Mouse (Mus musculus) retina, embryonic 14.5 days (tissue): ENCODE data around the gene Xlr4c.
"Not testable (repeated sequence)": the region's sequence is repeated elsewhere in the genome, so short reads cannot be mapped to it uniquely, and the experiment has no call there.

Experiments
- DNase-seq: peaks from one replicate; pipeline ENCODE4 v3.0.0-alpha.2; 2015; ENCODE audit warnings: low spot score

Gene Xlr4c

DNA sequence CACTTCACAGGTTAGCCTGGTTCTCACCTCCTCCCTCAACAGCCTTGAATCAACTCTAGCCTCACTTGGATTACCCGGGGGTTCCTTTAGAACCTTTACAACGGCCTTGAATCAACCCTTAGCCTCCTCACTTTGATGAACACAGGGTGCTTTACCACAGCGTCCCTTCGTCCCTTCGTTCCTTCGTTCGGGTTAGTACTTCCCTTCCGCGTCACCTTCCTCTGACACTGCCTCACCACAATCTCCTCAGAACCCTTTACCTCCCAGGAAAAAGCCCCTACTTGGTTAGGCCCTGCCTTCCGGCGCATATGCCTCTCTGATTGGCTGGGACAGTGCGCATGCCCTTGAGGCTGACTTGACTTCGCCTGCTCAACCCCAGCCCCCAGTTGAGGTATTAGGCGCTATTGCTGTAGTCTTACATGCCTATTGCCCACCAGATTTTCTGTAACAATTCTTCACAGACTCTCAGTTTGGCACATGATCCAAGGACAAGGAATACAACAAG is at the start of gene Xlr4c:
Gene Xlr4c, minus strand, starts transcription at position 310 of the 505 bp plus-strand sequence.
- DNase-seq: not testable (repeated sequence)

DNA sequence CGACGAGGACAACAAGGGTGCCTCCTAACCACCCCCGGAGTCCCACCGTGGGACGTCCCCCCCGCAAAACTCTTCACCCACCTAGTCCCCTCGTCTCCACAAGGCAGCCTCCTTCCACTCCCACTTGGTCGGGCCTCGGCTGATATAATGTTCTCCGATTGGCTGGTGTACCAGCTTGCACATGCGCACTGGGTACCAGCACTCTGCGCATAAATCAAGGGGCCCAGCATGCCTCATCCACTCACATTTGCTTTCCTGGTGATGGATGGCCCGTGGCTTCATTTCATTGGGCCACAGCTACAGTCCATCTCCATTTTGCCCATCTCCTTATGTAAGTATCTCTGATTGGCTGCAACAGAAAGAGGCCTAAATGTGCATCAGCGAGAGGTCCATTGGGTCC is 22.3 kb upstream of the Xlr4c start, which contains the start of gene Xlr3c:
Gene Xlr3c, minus strand, starts transcription at position 121 of the 400 bp plus-strand sequence.
- not testable (repeated sequence) for DNase-seq

DNA sequence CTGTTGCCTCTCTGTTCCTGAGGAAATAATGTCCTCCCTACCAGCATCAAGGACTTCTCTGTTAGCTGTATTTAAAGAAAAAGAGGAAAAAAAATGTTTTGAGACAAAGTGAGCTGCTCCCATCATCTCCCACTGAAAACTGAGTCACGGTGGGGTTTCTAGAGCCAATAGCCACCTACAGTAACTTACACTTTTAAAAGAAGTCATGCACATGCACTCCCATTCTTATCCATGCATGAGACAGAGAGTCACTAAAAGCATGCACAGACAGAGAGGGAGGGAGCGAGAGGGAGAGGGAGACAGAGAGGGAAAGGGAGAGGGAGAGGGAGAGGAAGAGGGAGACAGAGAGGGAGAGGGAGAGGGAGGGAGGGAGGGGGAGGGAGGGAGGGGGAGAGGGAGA is 19.5 kb upstream of the Xlr4c start:
- DNase-seq: not testable (repeated sequence)

DNA sequence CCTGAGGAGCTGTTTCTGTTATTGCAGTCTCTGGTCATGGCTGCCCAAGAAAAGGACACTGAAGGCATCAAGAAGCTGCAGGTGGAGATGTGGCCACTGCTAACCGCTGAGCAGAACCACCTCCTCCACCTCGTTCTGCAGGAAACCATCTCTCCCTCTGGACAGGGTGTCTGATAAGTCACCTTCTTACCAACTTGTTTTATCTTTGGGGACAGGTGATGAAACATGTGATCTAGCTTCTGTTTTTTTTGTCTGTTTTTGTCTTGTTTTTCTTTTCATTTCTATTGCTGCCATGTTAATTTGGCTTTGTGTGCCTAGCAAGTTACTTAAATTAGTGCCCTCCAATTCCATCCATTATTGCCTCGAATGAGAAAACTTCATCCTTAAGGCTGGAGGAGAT is 13.6 kb downstream of the Xlr4c start:
- DNase-seq: no peak

DNA sequence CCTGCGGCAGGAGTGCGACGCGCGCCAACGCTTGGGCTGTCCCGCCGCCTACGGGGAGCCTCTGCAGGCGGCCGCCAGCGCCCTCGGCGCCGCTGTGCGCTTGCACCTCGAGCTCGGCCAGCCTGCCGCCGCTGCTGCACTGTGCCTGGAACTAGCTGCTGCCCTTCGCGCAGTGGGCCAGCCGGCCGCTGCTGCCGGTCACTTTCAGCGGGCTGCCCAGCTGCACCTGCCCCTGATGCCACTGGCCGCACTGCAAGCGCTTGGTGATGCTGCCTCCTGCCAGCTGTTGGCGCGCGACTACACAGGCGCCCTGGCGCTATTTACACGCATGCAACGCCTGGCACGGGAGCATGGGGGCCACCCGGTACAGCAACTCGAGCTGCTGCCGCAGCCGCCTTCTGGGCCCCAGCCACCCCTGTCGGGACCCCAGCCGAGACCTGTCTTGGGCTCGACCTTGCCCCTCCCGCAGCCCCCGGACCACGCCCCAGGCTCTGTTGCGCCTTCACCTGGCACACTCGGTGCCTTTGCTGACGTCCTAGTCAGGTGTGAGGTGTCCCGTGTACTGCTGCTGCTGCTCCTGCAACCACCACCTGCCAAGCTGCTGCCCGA is 14.2 kb downstream of the Xlr4c start:
- peak; percentile 41 for DNase-seq

DNA sequence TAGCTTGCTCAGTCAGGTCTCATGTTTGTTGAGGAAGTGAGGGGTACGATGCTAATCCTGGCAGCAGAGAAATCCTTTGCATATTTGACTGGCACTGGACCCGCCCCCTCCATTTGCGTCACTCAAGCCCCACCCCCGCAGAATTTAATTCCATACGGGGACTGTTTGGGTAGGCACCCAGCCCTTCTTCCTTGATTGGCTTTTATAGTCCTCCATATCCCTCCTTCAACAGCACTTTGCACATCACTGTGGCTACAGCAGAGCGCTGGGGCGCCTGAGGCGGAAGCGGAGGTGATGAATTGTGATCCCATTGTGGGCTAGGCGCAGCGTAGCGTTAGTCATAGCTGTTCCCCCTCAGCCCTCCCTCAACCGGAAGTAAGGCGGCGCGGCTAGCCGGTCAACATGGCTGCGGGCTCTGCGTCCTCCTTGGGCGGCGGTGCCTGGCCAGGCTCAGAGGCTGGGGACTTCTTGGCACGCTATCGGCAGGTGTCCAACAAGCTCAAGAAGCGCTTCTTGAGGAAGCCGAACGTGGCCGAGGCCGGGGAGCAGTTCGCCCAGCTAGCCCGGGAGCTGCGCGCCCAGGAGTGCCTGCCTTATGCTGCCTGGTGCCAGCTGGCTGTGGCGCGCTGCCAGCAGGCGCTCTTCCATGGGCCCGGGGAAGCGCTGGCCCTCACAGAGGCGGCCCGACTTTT is 14.9 kb downstream of the Xlr4c start, which contains the start of gene F8a:
Gene F8a, plus strand, starts transcription at position 378 of the 692 bp plus-strand sequence.
- peak; percentile 81 for DNase-seq

DNA sequence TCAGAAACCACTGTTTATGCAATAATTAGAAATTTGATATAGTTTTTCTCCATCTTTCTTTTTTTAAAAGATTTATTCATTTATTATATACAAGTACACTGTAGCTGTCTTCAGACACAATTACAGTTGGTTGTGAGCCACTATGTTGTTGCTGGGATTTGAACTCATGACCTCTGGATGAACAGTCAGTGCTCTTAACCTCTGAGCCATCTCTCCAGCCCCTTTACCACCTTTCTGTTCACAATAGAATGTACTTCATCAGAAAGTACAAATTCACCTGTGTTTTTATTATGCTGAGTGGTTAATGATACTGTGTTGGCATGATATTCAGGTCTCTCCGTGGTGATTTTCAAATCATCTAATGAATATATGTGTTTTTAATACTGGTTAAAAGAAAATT is 17.6 kb downstream of the Xlr4c start:
- DNase-seq: no peak

DNA sequence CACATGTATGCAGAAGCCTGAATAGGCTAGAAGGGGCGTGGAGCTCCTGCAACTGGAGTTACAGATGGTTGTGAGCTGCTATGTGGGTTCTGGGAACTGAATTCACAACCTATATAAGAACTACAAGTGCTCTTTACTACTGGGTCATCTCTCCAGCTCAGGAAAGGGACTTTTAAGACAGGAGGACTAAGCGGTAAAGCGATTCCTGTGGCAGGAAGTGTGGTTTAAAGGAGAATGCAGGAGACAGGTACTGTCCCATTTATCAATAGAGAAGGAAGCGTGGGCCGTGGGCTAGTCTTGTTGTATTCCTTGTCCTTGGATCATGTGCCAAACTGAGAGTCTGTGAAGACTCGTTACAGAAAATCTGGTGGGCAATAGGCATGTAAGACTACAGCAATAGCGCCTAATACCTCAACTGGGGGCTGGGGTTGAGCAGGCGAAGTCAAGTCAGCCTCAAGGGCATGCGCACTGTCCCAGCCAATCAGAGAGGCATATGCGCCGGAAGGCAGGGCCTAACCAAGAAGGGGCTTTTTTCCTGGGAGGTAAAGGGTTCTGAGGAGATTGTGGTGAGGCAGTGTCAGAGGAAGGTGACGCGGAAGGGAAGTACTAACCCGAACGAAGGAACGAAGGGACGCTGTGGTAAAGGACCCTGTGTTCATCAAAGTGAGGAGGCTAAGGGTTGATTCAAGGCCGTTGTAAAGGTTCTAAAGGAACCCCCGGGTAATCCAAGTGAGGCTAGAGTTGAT is 28.9 kb downstream of the Xlr4c start, which contains the start of gene Xlr4b:
Gene Xlr4b, plus strand, starts transcription at position 515 of the 746 bp plus-strand sequence.
- not testable (repeated sequence) for DNase-seq

DNA sequence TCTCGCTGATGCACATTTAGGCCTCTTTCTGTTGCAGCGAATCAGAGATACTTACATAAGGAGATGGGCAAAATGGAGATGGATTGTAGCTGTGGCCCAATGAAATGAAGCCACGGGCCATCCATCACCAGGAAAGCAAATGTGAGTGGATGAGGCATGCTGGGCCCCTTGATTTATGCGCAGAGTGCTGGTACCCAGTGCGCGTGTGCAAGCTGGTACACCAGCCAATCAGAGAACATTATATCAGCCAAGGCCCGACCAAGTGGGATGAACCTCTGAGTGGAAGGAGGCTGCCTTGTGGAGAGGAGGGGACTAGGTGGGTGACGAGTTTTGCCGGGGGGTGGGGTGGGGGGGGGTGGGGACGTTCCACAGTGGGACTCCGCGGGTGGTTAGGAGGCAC is 51.0 kb downstream of the Xlr4c start, which contains the start of gene Xlr3b:
Gene Xlr3b, plus strand, starts transcription at position 274 of the 400 bp plus-strand sequence.
- not testable (repeated sequence) for DNase-seq
